Mouse (Mus musculus): ENCODE measurements around the gene Nprl3.

Gene Nprl3

GRCm38 (mm10) chr11:32178506-32178905, 89.0 kb downstream of the Nprl3 start:
- in situ Hi-C loops (cut with MboI; ENCODE audit: low sequenced_read_pairs): no loop called here

Measured in CH12F3 (cell line).